Comparison of ENCODE assay signal across 9 mouse cellular contexts in the genomic region with DNA sequence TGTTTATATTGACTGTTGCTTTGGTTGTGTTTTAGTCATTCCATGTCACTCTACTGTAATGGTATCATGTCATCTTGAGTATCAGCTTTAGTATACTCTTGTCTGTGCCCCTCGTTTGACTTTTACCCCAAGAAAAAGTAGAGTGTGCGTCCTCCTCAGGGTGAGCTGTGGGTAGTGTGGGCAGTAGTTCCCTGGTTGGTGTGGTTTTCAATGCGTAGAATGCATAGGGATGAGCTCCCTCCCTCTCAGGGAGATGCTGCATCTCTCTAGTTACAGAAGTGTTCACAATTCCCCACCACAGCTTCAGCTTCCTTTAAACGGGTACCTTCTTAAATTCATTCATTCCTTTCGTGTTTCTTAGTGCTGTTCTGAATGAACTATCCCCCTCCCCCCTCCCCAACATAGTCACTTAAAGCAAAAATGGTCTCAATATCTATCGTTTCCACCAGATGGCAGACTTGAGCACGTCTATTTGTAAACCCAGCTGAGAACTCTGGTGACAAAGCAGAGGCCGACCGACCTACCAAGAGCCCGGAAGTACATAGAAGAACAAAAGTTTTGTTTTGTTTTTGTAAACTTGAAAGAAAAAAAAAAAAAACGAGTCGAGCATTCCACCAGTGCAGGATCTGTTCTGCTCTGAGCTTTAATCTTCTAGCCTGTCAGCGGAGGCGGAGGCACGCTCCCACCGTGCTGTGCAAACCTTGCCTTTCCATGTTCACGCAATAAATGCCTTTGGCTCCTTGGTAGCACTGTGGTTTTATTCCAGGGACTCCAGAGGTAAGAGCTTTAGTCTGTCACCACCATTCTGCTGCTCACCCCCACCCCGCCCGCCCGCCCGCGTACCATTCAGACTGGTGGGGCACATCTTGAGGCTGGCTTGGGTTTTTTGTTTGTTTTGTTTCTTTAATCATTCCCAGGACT. TPM values are rescaled to one million over a fixed set of nuclear protein-coding genes. Genes with fewer than 3 reads are reported as not detected.
DNase-seq lines count a peak whose midpoint lies in the region; TF ChIP-seq lines count a peak whose summit lies in the region.
"Had no signal": no experiment of that assay in that cellular context is flagged by ENCODE, and none has a peak within 500 bp of the region (broad histone marks: within the 10 kb centered on the region; RNA-seq: fewer than 3 reads in every experiment).

No protein-coding gene starts in this region.

- peak overlapping the region; percentile 64 for H3K4me3 ChIP-seq in lung, adult 2 months (replicated peaks; ENCODE audit: extremely low read depth, low read depth, low read length)
- H3K4me3 ChIP-seq: erythroblast, embryonic 14.5 days had no signal

- TF ChIP-seq CTCF in lung, adult 2 months (IDR thresholded peaks at IDR 0.05; ENCODE audit: insufficient read depth, low read length) = peak; percentile 31; the same call in 1 of the 2 replicates

- H3K4me1 ChIP-seq in lung, adult 2 months (ENCODE audit: control insufficient read depth, insufficient read depth, low read length) = no peaks in the 10 kb centered on the region; the same call in 1 of the 2 replicates

- WGBS in lung, adult 2 months = 51% methylated on average over 22 of the region's 22 CpGs

- TF ChIP-seq POLR2A in lung, adult 2 months (IDR thresholded peaks at IDR 0.05; ENCODE audit: borderline replicate concordance, extremely low read depth, low read depth, low read length) = no peak

- DNase-seq in urinary bladder, postnatal 25 days (ENCODE audit: low spot score) = peak; percentile 39
- DNase-seq in urinary bladder, postnatal 4 days (ENCODE audit: low spot score in 2 of 2) = no peak
- DNase-seq in cerebellum, postnatal 14 days = peak; percentile 73 to 77
- peak; percentile 15 to 31 for DNase-seq in heart, adult 9 months (ENCODE audit: low spot score in 2 of 2)
- peak; percentile 81 for DNase-seq in kidney, adult 9 months
- DNase-seq in lung, adult 2 months = no peak
- peak; percentile 61 for DNase-seq in retina, adult 2 months (ENCODE audit: low read depth, low spot score)
- DNase-seq in ovary, postnatal 10 days (ENCODE audit: low spot score) = no peak

RNA-seq across cellular contexts. Expression of gene Slc3a1, which starts 4.7 kb away (rescaled TPM):
- polyA plus RNA-seq in lung, adult 2 months (2012; rRNA removed) = 0.24 and 0.33 TPM in 2 replicates
- polyA plus RNA-seq: erythroblast, embryonic 14.5 days had no signal

Comparison
In these comparisons a context has a peak if more than half of its experiments do, and no peak if none do; other contexts are left out.
1. DNase-seq: peak in urinary bladder, postnatal 25 days (single experiment), cerebellum, postnatal 14 days (2 of 2), heart, adult 9 months (2 of 2), kidney, adult 9 months (single experiment) and retina, adult 2 months (single experiment); none in urinary bladder, postnatal 4 days (0 of 2), lung, adult 2 months (single experiment) and ovary, postnatal 10 days (single experiment).